Mouse (Mus musculus): ENCODE measurements around the gene St8sia1. TPM values are rescaled to one million over a fixed set of nuclear protein-coding genes. Genes with fewer than 3 reads are reported as not detected.

The St8sia1 gene
- polyA plus RNA-seq, 1 experiment from 2014 or later: 0.23 TPM

GRCm38 (mm10) chr6:142964531-142965385 is 506 bp upstream of the St8sia1 start:
- H3K9ac ChIP-seq (ENCODE audit: low read length): peak overlapping the region; percentile 18; the same call in 1 of the 2 replicates
- H3K4me3 ChIP-seq (ENCODE audit: low read depth, low read length): peak overlapping the region; percentile 48
- H3K27me3 ChIP-seq (ENCODE audit: control insufficient read depth, insufficient read depth, low read length): no peaks in the 10 kb centered on the region; the same call in 1 of the 2 replicates
- ATAC-seq (ENCODE audit: low FRiP score, low TSS enrichment) (peak; percentile 72), DNase-seq (ENCODE audit: low spot score) (peak; percentile 49)
- TF ChIP-seq CTCF (IDR thresholded peaks at IDR 0.05; ENCODE audit: low read depth) (peak; percentile 77), EP300 (optimal IDR thresholded peaks at IDR 0.05) (no peak)
- H3K9me3 ChIP-seq (ENCODE audit: control insufficient read depth, low read length): no peaks in the 10 kb centered on the region
- no peak overlapping the region for H3K27ac ChIP-seq (replicated peaks)
- WGBS: under 1% methylated on average over 39 of the region's 39 CpGs
- H3K36me3 ChIP-seq (ENCODE audit: control insufficient read depth, insufficient read depth, low read length): no peaks in the 10 kb centered on the region
- H3K4me2 ChIP-seq (replicated peaks; ENCODE audit: low read depth): peak overlapping the region; percentile 89
- no peaks in the 10 kb centered on the region for H3K4me1 ChIP-seq (replicated peaks; ENCODE audit: control insufficient read depth, insufficient read depth)

DNA sequence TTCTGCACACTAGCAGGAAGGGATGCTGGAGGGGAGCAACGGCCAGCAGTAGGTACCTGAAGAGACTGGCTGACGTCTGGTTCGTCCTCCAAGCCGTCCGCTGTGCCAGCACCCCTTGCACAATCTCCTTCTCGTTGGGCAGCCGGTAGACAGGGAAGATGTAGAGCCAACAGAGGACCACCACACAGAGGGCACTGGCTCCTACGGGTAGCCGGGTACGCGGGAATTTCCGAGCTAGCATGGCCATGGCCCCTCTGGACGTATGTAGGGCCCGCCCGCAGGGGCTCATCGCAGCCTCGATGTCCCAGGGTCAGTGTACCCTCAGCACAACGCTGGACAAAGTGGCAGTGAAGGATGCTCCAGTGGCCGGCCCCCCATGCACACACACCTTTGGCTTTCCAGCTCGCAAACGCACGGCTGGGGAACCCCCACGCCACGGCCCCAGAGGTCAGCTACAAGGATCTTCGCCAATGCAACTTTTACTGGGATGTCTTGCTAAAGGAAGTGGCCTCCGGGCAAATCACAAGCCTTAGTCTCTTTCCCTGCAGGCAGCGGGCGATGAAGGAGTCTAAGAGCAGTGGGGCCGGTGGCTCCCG is 674 bp downstream of the St8sia1 start:
- no peaks in the 10 kb centered on the region for H3K9me3 ChIP-seq (ENCODE audit: control insufficient read depth, low read length)
- H3K36me3 ChIP-seq (ENCODE audit: control insufficient read depth, insufficient read depth, low read length): no peaks in the 10 kb centered on the region
- no peak overlapping the region for H3K27ac ChIP-seq (replicated peaks)
- no peaks in the 10 kb centered on the region; the same call in 1 of the 2 replicates for H3K27me3 ChIP-seq (ENCODE audit: control insufficient read depth, insufficient read depth, low read length)
- H3K4me2 ChIP-seq (replicated peaks; ENCODE audit: low read depth): peak overlapping the region; percentile 89
- H3K4me1 ChIP-seq (replicated peaks; ENCODE audit: control insufficient read depth, insufficient read depth): no peaks in the 10 kb centered on the region
- TF ChIP-seq CTCF (IDR thresholded peaks at IDR 0.05; ENCODE audit: low read depth): no peak
- TF ChIP-seq EP300 (optimal IDR thresholded peaks at IDR 0.05): no peak
- peak overlapping the region; percentile 48 for H3K4me3 ChIP-seq (ENCODE audit: low read depth, low read length)
- ATAC-seq (ENCODE audit: low FRiP score, low TSS enrichment) (no peak), DNase-seq (ENCODE audit: low spot score) (no peak)
- 0 out of 2 replicates have a peak overlapping the region, but pooled peaks have one; percentile 18 for H3K9ac ChIP-seq (ENCODE audit: low read length)
- WGBS: 26% methylated on average over 29 of the region's 30 CpGs

DNA sequence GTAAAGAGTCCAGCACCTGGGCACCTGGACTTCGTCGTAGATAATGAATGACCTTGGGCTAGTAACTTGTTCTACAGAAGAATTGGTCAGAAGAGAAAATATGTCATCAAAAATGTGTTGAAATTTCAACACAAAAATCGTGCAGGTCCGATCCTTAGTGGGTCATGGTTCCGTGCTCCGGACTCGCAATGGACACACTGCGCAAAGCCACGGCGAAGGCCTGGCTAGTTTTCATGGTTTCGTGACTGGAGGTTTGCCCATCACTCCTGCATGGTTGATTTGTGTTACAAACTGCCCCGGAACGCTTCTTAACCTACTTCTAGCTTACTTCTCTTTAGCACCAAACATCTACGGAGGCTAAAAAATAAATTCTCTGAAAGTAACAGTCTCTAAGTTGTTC is 1.4 kb downstream of the St8sia1 start:
- H3K9ac ChIP-seq (ENCODE audit: low read length): no peak overlapping the region
- H3K27ac ChIP-seq (replicated peaks): no peak overlapping the region
- ATAC-seq (ENCODE audit: low FRiP score, low TSS enrichment) (no peak), DNase-seq (ENCODE audit: low spot score) (no peak)
- TF ChIP-seq CTCF (IDR thresholded peaks at IDR 0.05; ENCODE audit: low read depth) (no peak), EP300 (optimal IDR thresholded peaks at IDR 0.05) (no peak)
- no peak overlapping the region for H3K4me3 ChIP-seq (ENCODE audit: low read depth, low read length)
- no peaks in the 10 kb centered on the region for H3K4me1 ChIP-seq (replicated peaks; ENCODE audit: control insufficient read depth, insufficient read depth)
- H3K4me2 ChIP-seq (replicated peaks; ENCODE audit: low read depth): no peak overlapping the region
- H3K36me3 ChIP-seq (ENCODE audit: control insufficient read depth, insufficient read depth, low read length): no peaks in the 10 kb centered on the region
- no peaks in the 10 kb centered on the region; the same call in 1 of the 2 replicates for H3K27me3 ChIP-seq (ENCODE audit: control insufficient read depth, insufficient read depth, low read length)
- WGBS: 85% methylated on average over 14 of the region's 14 CpGs
- H3K9me3 ChIP-seq (ENCODE audit: control insufficient read depth, low read length): no peaks in the 10 kb centered on the region

- 74% methylated on average over 10 of the region's 10 CpGs for WGBS
- H3K4me1 ChIP-seq (replicated peaks; ENCODE audit: control insufficient read depth, insufficient read depth): no peaks in the 10 kb centered on the region
- TF ChIP-seq CTCF (IDR thresholded peaks at IDR 0.05; ENCODE audit: low read depth): no peak
- H3K27me3 ChIP-seq (ENCODE audit: control insufficient read depth, insufficient read depth, low read length): no peaks in the 10 kb centered on the region; the same call in 1 of the 2 replicates
- H3K9me3 ChIP-seq (ENCODE audit: control insufficient read depth, low read length): no peaks in the 10 kb centered on the region
- H3K4me2 ChIP-seq (replicated peaks; ENCODE audit: low read depth): no peak overlapping the region
- no peak overlapping the region for H3K27ac ChIP-seq (replicated peaks)
- ATAC-seq (ENCODE audit: low FRiP score, low TSS enrichment) (no peak), DNase-seq (ENCODE audit: low spot score) (no peak)
- no peak overlapping the region for H3K4me3 ChIP-seq (ENCODE audit: low read depth, low read length)
- H3K9ac ChIP-seq (ENCODE audit: low read length): no peak overlapping the region
- H3K36me3 ChIP-seq (ENCODE audit: control insufficient read depth, insufficient read depth, low read length): no peaks in the 10 kb centered on the region
Measured at GRCm38 (mm10) chr6:142962476-142962875, 1.8 kb downstream of the St8sia1 start.

GRCm38 (mm10) chr6:142961721-142962455 is 2.4 kb downstream of the St8sia1 start:
- H3K4me2 ChIP-seq (replicated peaks; ENCODE audit: low read depth): no peak overlapping the region
- WGBS: 65% methylated on average over 9 of the region's 9 CpGs
- DNase-seq (ENCODE audit: low spot score) (no peak), ATAC-seq (ENCODE audit: low FRiP score, low TSS enrichment) (no peak)
- no peak overlapping the region for H3K4me3 ChIP-seq (ENCODE audit: low read depth, low read length)
- H3K9ac ChIP-seq (ENCODE audit: low read length): no peak overlapping the region
- TF ChIP-seq EP300 (optimal IDR thresholded peaks at IDR 0.05) (no peak), CTCF (IDR thresholded peaks at IDR 0.05; ENCODE audit: low read depth) (no peak)
- H3K4me1 ChIP-seq (replicated peaks; ENCODE audit: control insufficient read depth, insufficient read depth): no peaks in the 10 kb centered on the region
- H3K27ac ChIP-seq (replicated peaks): no peak overlapping the region
- H3K27me3 ChIP-seq (ENCODE audit: control insufficient read depth, insufficient read depth, low read length): no peaks in the 10 kb centered on the region; the same call in 1 of the 2 replicates
- H3K9me3 ChIP-seq (ENCODE audit: control insufficient read depth, low read length): no peaks in the 10 kb centered on the region
- no peaks in the 10 kb centered on the region for H3K36me3 ChIP-seq (ENCODE audit: control insufficient read depth, insufficient read depth, low read length)

Data from stomach, postnatal 0 days (tissue).